ENCODE assay signal across 10 mouse cellular contexts in the genomic region with DNA sequence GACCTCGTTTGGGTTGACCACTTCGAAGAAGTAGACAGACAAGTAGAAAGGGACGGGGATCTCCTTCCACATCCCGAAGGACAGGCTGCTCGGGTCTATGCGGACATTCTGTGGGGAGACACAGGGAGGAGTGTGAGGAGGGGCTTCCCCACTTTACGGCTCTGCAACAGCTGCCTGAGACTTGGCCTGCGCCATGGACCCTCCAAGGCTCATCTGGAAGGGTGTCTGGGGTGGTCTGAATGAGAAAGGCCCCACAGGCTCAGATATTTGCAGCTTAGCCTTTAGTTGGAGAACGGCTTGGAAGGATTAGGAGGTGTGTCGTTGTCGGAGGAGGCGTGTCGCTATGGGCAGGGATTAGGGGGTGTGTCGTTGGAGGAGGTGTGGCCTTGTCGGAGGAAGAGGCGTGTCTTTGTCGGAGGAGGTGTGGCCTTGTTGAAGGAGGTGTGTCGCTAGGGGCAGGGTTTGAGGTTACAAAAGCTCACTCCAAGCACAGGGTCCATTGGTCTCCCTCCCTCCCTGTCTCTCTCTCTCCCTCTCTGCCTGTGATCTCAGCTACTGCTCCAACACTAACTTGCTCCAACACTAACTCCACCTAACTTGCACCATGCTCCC. TPM values are rescaled to one million over a fixed set of nuclear protein-coding genes. Genes with fewer than 3 reads are reported as not detected.
A peak's percentile ranks its signal among the peaks of the same experiment; 100 is the strongest.
DNase-seq lines count a peak whose midpoint lies in the region; ATAC-seq lines count a peak whose summit lies in the region.
"Had no signal": no experiment of that assay in that cellular context is flagged by ENCODE, and none has a peak within 500 bp of the region (broad histone marks: within the 10 kb centered on the region; RNA-seq: fewer than 3 reads in every experiment).

No protein-coding gene starts in this region.

- 20% methylated on average over 18 of the region's 18 CpGs for WGBS in limb, embryonic 10.5 days
- 16% methylated on average over 18 of the region's 18 CpGs for WGBS in midbrain, embryonic 15.5 days

- H3K36me3 ChIP-seq in limb, embryonic 10.5 days, result peaks cover 23% of the 10 kb centered on the region
- peaks cover 6% of the 10 kb centered on the region; the same call in 1 of the 2 replicates for H3K36me3 ChIP-seq in midbrain, embryonic 15.5 days (replicated peaks)

- peak; percentile 22 to 25 for DNase-seq in lung, adult 18-20 months
- no peak for DNase-seq in lung, postnatal 25 days (ENCODE audit: low spot score)
- DNase-seq in limb, embryonic 10.5 days (ENCODE audit: low spot score), result peak; percentile 73
- DNase-seq in MN1 (ENCODE audit: low spot score), result no peak
- no peak for DNase-seq in spleen, adult 18-20 months

- H3K4me2 ChIP-seq in midbrain, embryonic 15.5 days, result peak overlapping the region; percentile 23

- peak overlapping the region; percentile 19; the same call in 1 of the 2 replicates for H3K4me3 ChIP-seq in limb, embryonic 10.5 days
- H3K4me3 ChIP-seq in midbrain, embryonic 15.5 days, result no peak overlapping the region
- H3K4me3 ChIP-seq: megakaryocyte, embryonic 14.5 days had no signal

- H3K9ac ChIP-seq in midbrain, embryonic 15.5 days, result no peak overlapping the region

- no peaks in the 10 kb centered on the region for H3K9me3 ChIP-seq in limb, embryonic 10.5 days (replicated peaks)
- H3K9me3 ChIP-seq in midbrain, embryonic 15.5 days, result no peaks in the 10 kb centered on the region

- peaks cover 18% of the 10 kb centered on the region for H3K4me1 ChIP-seq in limb, embryonic 10.5 days
- 0 out of 2 replicates have a peak, but pooled peaks cover 9% of the 10 kb centered on the region for H3K4me1 ChIP-seq in midbrain, embryonic 15.5 days

- no peaks in the 10 kb centered on the region for H3K27me3 ChIP-seq in limb, embryonic 10.5 days (ENCODE audit: low read depth, poor library complexity, severe bottlenecking)
- H3K27me3 ChIP-seq in midbrain, embryonic 15.5 days (replicated peaks), result no peaks in the 10 kb centered on the region
- H3K27me3 ChIP-seq: megakaryocyte, embryonic 14.5 days; Patski had no signal

- H3K27ac ChIP-seq in limb, embryonic 10.5 days, result no peak overlapping the region
- no peak overlapping the region for H3K27ac ChIP-seq in midbrain, embryonic 15.5 days

- peak; percentile 48 for ATAC-seq in granulocyte monocyte progenitor cell, adult 5-6 weeks (replicated peaks; ENCODE audit: poor library complexity, severe bottlenecking)
- ATAC-seq in midbrain, embryonic 15.5 days (replicated peaks), result peak; percentile 72
- ATAC-seq in cerebellum, adult (ENCODE audit: insufficient number of reproducible peaks, low FRiP score, low TSS enrichment), result no peak

RNA-seq across cellular contexts. Expression of gene Scarb1, which starts 36.5 kb away (rescaled TPM):
- total RNA-seq in granulocyte monocyte progenitor cell, adult 5-6 weeks (2014; fragmentation: Nextera tagmentation), result 80.2 and 145 TPM in 2 replicates
- total RNA-seq in granulocyte monocyte progenitor cell, adult 5-6 weeks (2017), result 49.0 and 53.9 TPM in 2 replicates
- polyA plus RNA-seq in limb, embryonic 10.5 days (2016; fragmentation: Nextera tagmentation; extraction: Ambion mirVana), result 43.5 and 45.2 TPM in 2 replicates
- polyA plus RNA-seq in midbrain, embryonic 15.5 days (2015; fragmentation: Nextera tagmentation; extraction: Ambion mirVana), result 40.3 and 45.9 TPM in 2 replicates

Comparison
In these comparisons a context has a peak if more than half of its experiments do, and no peak if none do; other contexts are left out.
1. DNase-seq: peak in lung, adult 18-20 months (2 of 2) and limb, embryonic 10.5 days (single experiment); none in lung, postnatal 25 days (single experiment), MN1 (single experiment) and spleen, adult 18-20 months (0 of 2).